Mouse (Mus musculus) intestine, embryonic 14.5 days (tissue): ENCODE measurements around the gene Ddhd1. TPM values are rescaled to one million over a fixed set of nuclear protein-coding genes. Genes with fewer than 3 reads are reported as not detected.

ENCODE experiments used
- ATAC-seq: fragments of 200-750 bp; cut with Nextera tagmentation; replicated peaks from 2 replicates; pipeline ENCODE4 v1.8.0; 2017; ENCODE audit warnings: low read depth, moderate number of reproducible peaks, moderate TSS enrichment, moderate library complexity; ENCODE audit not compliant: low FRiP score, low TSS enrichment
- DNase-seq: peaks from one replicate; pipeline ENCODE4 v3.0.0-alpha.2; 2018; ENCODE audit warnings: low spot score
- H3K27ac ChIP-seq: fragments of 300-500 bp; sonication (generic); 2 replicates; pipeline ENCODE4 v1.5.1; 2014; ENCODE audit warnings: low read depth, mild to moderate bottlenecking, control low read depth
- H3K27me3 ChIP-seq: fragments of 300-500 bp; sonication (generic); replicated peaks from 2 replicates; pipeline ENCODE4 v1.6.1; 2014; ENCODE audit warnings: low read length, control low read depth; ENCODE audit not compliant: control insufficient read depth, insufficient read depth
- H3K36me3 ChIP-seq: fragments of 300-500 bp; sonication (generic); 2 replicates; pipeline ENCODE4 v1.6.1; 2014; ENCODE audit warnings: low read length, control low read depth; ENCODE audit not compliant: control insufficient read depth, insufficient read depth
- H3K4me1 ChIP-seq: fragments of 300-500 bp; sonication (generic); replicated peaks from 2 replicates; pipeline ENCODE4 v1.6.1; 2014; ENCODE audit warnings: low read length, control low read depth, mixed read lengths; ENCODE audit not compliant: control insufficient read depth, insufficient read depth
- H3K4me2 ChIP-seq: fragments of 300-500 bp; sonication (generic); 2 replicates; pipeline ENCODE4 v1.6.1; 2014; ENCODE audit warnings: low read length
- H3K4me3 ChIP-seq: fragments of 300-500 bp; sonication (generic); 2 replicates; pipeline ENCODE4 v1.5.1; 2014; ENCODE audit warnings: low read depth, low read length, control low read depth, mixed read lengths
- H3K9ac ChIP-seq: fragments of 300-500 bp; sonication (generic); 2 replicates; pipeline ENCODE4 v1.6.1; 2014; ENCODE audit warnings: mild to moderate bottlenecking, low read length
- H3K9me3 ChIP-seq: fragments of 300-500 bp; sonication (generic); 2 replicates; pipeline ENCODE4 v1.6.1; 2016; ENCODE audit warnings: low read length, control low read depth; ENCODE audit not compliant: control insufficient read depth
- WGBS: fragments of 180-500 bp; shearing (Covaris S2); extraction: QIAGEN DNeasy Blood & Tissue Kit; methylation state at CpG from one replicate; pipeline ENCODE4 v1.1.7; 2014; 5-methylcytosine and 5-hydroxymethylcytosine counted together
- polyA plus RNA-seq: library from polyadenylated mRNA; unstranded; fragments of >200 nt; fragmentation: Nextera tagmentation; extraction: Ambion mirVana; gene quantifications from 2 replicates; pipeline ENCODE4 v1.2.1, GENCODE M21; 2014

The Ddhd1 gene
- polyA plus RNA-seq, 1 experiment from 2014 or later: 13.0 TPM

- Histone ChIP-seq H3K36me3 (no peaks in the 10 kb centered on the region), H3K27me3 (no peaks in the 10 kb centered on the region), H3K9ac (no peak overlapping the region), H3K4me1 (no peaks in the 10 kb centered on the region), H3K4me2 (no peak overlapping the region), H3K27ac (no peak overlapping the region), H3K9me3 (no peaks in the 10 kb centered on the region), H3K4me3 (no peak overlapping the region)
- WGBS: 73% methylated on average over 5 of the region's 5 CpGs
- DNase-seq (no peak), ATAC-seq (no peak)
Measured at GRCm38 (mm10) chr14:45638717-45639116, 19.2 kb downstream of the Ddhd1 start.

- H3K9ac ChIP-seq: no peak overlapping the region
- DNase-seq: no peak
- H3K4me1 ChIP-seq: no peaks in the 10 kb centered on the region
- WGBS: 97% methylated on average over 1 of the region's 1 CpGs
- H3K27me3 ChIP-seq: no peaks in the 10 kb centered on the region
- no peak overlapping the region for H3K27ac ChIP-seq
- no peaks in the 10 kb centered on the region for H3K9me3 ChIP-seq
- H3K4me2 ChIP-seq: no peak overlapping the region
- ATAC-seq: no peak
- no peak overlapping the region for H3K4me3 ChIP-seq
- H3K36me3 ChIP-seq: no peaks in the 10 kb centered on the region
Measured at GRCm38 (mm10) chr14:45635496-45635895, 22.4 kb downstream of the Ddhd1 start.

DNA sequence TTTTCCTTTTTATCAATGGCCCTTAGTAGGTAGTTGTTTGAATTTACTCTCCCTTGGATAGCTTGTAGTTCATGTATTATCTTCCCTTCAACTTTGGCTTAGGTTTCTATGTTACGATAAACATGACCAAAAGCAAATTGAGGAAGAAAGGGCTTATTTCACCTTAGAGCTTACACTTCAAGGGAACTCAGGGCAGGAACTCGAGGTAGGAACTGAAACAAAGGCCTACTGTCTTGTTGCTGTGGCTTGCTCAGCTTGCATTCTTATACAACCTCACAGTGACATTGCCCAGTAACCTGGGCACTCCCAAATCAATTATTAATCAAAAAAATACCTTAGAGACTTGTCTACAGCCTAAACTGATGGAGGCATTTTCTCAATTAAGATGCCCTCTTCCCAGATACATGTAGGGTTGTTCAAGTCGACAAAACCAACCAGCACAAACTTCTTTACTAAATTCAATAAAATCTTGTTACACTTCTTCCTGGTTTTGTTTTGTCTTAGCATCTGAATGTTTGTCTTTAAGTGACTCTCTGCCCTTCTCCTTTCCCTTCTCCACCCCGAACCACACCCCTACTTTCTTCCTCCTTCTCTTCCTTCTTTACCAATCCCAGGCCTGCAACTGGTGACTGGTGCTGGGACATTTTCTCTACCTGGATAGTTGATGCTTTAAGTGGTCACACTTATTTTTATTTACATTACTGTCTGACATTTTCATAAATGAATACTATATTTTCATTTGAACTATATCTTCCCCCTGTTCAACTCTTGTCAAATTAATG is 25.0 kb downstream of the Ddhd1 start:
- no peak for ATAC-seq
- 80% methylated on average over 4 of the region's 4 CpGs for WGBS
- H3K27ac ChIP-seq: no peak overlapping the region

GRCm38 (mm10) chr14:45630544-45630943 is 27.4 kb downstream of the Ddhd1 start:
- DNase-seq: no peak
- H3K9ac ChIP-seq: no peak overlapping the region
- no peaks in the 10 kb centered on the region for H3K9me3 ChIP-seq
- no peak overlapping the region for H3K4me3 ChIP-seq
- H3K27me3 ChIP-seq: no peaks in the 10 kb centered on the region
- WGBS: 84% methylated on average over 5 of the region's 5 CpGs
- H3K27ac ChIP-seq: no peak overlapping the region
- no peak overlapping the region for H3K4me2 ChIP-seq
- no peaks in the 10 kb centered on the region for H3K4me1 ChIP-seq
- ATAC-seq: no peak
- no peaks in the 10 kb centered on the region for H3K36me3 ChIP-seq

More for the DNA sequence above, 25.0 kb downstream of the Ddhd1 start:
- no peaks in the 10 kb centered on the region for H3K36me3 ChIP-seq
- no peak overlapping the region for H3K4me2 ChIP-seq
- H3K27me3 ChIP-seq: no peaks in the 10 kb centered on the region
- peak; percentile 25 for DNase-seq
- H3K4me1 ChIP-seq: no peaks in the 10 kb centered on the region
- no peak overlapping the region for H3K9ac ChIP-seq
- no peak overlapping the region for H3K4me3 ChIP-seq
- H3K9me3 ChIP-seq: no peaks in the 10 kb centered on the region

- Histone ChIP-seq H3K36me3 (no peaks in the 10 kb centered on the region), H3K9ac (no peak overlapping the region), H3K27ac (no peak overlapping the region), H3K4me1 (no peaks in the 10 kb centered on the region), H3K9me3 (no peaks in the 10 kb centered on the region), H3K27me3 (no peaks in the 10 kb centered on the region), H3K4me2 (no peak overlapping the region), H3K4me3 (no peak overlapping the region)
- DNase-seq (no peak), ATAC-seq (no peak)
- WGBS: 91% methylated on average over 1 of the region's 1 CpGs
Measured at GRCm38 (mm10) chr14:45629938-45630337, 28.0 kb downstream of the Ddhd1 start.

GRCm38 (mm10) chr14:45618351-45618750 is 39.6 kb downstream of the Ddhd1 start:
- Histone ChIP-seq H3K9me3 (no peaks in the 10 kb centered on the region), H3K9ac (no peak overlapping the region), H3K4me2 (peak overlapping the region; percentile 20; the same call in 1 of the 2 replicates), H3K4me1 (peaks cover 12% of the 10 kb centered on the region), H3K4me3 (no peak overlapping the region), H3K36me3 (peaks cover 17% of the 10 kb centered on the region), H3K27ac (0 out of 2 replicates have a peak overlapping the region, but pooled peaks have one; percentile 43), H3K27me3 (no peaks in the 10 kb centered on the region)
- no peak for DNase-seq
- WGBS: 38% methylated on average over 6 of the region's 6 CpGs
- no peak for ATAC-seq

DNA sequence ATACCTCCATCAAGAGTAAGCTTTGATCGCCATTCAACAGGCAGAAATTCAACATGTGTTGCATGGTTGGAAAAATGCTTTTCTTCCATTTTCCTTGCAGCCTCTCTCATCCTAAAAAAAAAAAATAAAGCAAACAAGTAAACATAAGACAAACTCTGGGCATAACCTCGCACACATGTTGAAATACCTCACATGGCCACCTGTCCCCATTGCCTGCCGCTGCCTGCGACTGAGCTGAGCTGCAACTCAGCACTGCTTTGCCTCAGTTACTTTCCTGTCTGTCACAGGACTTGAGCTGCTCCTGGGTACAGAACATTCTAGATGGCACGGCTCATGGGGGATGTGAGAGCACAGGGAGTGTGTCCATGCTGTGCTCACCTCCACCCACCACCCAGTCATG is 41.4 kb downstream of the Ddhd1 start:
- H3K9ac ChIP-seq: no peak overlapping the region
- H3K27ac ChIP-seq: no peak overlapping the region
- H3K4me2 ChIP-seq: no peak overlapping the region
- H3K9me3 ChIP-seq: no peaks in the 10 kb centered on the region
- peaks cover 12% of the 10 kb centered on the region for H3K4me1 ChIP-seq
- H3K4me3 ChIP-seq: no peak overlapping the region
- H3K27me3 ChIP-seq: no peaks in the 10 kb centered on the region
- ATAC-seq (no peak), DNase-seq (no peak)
- peaks cover 21% of the 10 kb centered on the region for H3K36me3 ChIP-seq
- WGBS: 92% methylated on average over 5 of the region's 5 CpGs

DNA sequence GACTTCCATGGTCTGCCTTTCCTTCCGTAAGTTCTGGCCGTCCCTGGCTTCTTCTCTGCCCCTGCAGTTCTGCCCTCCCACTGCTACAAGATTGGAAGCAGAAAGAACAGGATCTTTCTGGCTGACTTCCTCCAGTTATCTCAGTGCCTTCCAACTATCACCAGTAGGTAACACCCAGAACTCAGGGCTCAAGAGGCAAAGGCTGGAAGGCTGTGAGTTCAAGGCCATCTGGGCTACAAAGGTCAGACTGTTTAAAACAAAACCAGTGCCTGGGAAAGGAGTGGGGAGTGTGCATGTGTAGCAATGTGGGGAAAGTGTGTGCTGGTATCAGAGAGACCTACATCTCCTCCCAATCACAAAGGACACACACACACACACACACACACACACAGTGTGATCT is 42.2 kb downstream of the Ddhd1 start:
- peaks cover 12% of the 10 kb centered on the region for H3K4me1 ChIP-seq
- H3K4me2 ChIP-seq: no peak overlapping the region
- no peak overlapping the region for H3K9ac ChIP-seq
- no peak for DNase-seq
- H3K9me3 ChIP-seq: no peaks in the 10 kb centered on the region
- no peak overlapping the region for H3K27ac ChIP-seq
- H3K36me3 ChIP-seq: peaks cover 21% of the 10 kb centered on the region
- no peak overlapping the region for H3K4me3 ChIP-seq
- 79% methylated on average over 2 of the region's 2 CpGs for WGBS
- H3K27me3 ChIP-seq: no peaks in the 10 kb centered on the region
- ATAC-seq: no peak

DNA sequence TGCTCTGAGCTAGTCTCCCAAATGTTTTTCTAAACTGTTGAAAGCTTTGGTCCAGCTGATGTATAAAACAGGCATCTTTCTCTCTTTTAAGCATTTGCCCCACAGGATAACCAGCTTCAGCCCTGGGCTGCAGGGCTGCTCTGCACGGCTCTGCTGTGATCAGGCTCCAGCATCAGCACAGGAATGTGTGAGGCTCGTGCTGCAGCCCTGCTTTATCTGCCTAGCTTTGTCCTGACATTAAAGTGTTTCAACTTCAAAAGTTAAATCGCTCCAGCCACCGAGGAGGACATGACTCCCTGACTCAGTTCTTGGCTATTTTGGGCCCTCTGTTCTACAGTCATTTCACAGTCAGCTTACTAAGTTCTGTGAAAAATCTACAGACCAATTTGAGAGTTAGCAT is 43.1 kb downstream of the Ddhd1 start:
- Histone ChIP-seq H3K4me1 (peaks cover 12% of the 10 kb centered on the region), H3K4me3 (no peak overlapping the region), H3K9me3 (no peaks in the 10 kb centered on the region), H3K36me3 (peaks cover 28% of the 10 kb centered on the region), H3K27ac (no peak overlapping the region), H3K9ac (no peak overlapping the region), H3K27me3 (no peaks in the 10 kb centered on the region), H3K4me2 (no peak overlapping the region)
- 45% methylated on average over 4 of the region's 4 CpGs for WGBS
- DNase-seq (no peak), ATAC-seq (no peak)
